Mouse (Mus musculus) CH12.LX (cell line): ENCODE measurements around the gene Uvrag.

ENCODE experiments used
- BHLHE40 ChIP-seq: IDR thresholded peaks from 2 replicates; pipeline ENCODE4 v1.6.1; 2011; ENCODE audit warnings: mild to moderate bottlenecking, low read depth, low read length, improper control_type of control experiment
- CTCF ChIP-seq, 2 experiments: IDR thresholded peaks in 1 of 2; conservative IDR thresholded peaks in 1 of 2; 2 replicates each; pipeline ENCODE4 v1.5.1; 2011 to 2012; ENCODE audit warnings: low read depth in 2 of 2, low read length in 2 of 2, improper control_type of control experiment in 1 of 2, inconsistent platforms in 1 of 2, mild to moderate bottlenecking in 1 of 2, moderate library complexity in 1 of 2
- E2F4 ChIP-seq: IDR thresholded peaks from 2 replicates; pipeline ENCODE4 v1.6.1; 2011; ENCODE audit warnings: low read depth, low read length, improper control_type of control experiment; ENCODE audit not compliant: insufficient replicate concordance
- EP300 ChIP-seq: IDR thresholded peaks from 2 replicates; pipeline ENCODE4 v1.6.1; 2011; ENCODE audit warnings: low read length, improper control_type of control experiment
- JUND ChIP-seq: conservative IDR thresholded peaks from 2 replicates; pipeline ENCODE4 v1.6.1; 2011; ENCODE audit warnings: low read depth, low read length, improper control_type of control experiment
- MAFK ChIP-seq: IDR thresholded peaks from 2 replicates; pipeline ENCODE4 v1.6.1; 2011; ENCODE audit warnings: low read length, improper control_type of control experiment; ENCODE audit not compliant: insufficient replicate concordance
- MAZ ChIP-seq: IDR thresholded peaks from 2 replicates; pipeline ENCODE4 v1.6.1; 2012; ENCODE audit warnings: low read depth, mild to moderate bottlenecking, inconsistent platforms, low read length, improper control_type of control experiment, moderate library complexity
- NELFE ChIP-seq: IDR thresholded peaks from 2 replicates; pipeline ENCODE4 v1.6.1; 2011; ENCODE audit warnings: low read depth, low read length, improper control_type of control experiment
- PAX5 ChIP-seq: IDR thresholded peaks from 2 replicates; pipeline ENCODE4 v1.6.1; 2012; ENCODE audit warnings: low read length, inconsistent platforms, mixed read lengths
- POLR2A ChIP-seq: IDR thresholded peaks from 2 replicates; pipeline ENCODE4 v1.6.1; 2011; ENCODE audit warnings: low read depth, mild to moderate bottlenecking, improper control_type of control experiment, low read length
- SMC3 ChIP-seq: IDR thresholded peaks from 2 replicates; pipeline ENCODE4 v1.6.1; 2011; ENCODE audit warnings: low read depth, low read length, improper control_type of control experiment
- TBP ChIP-seq: conservative IDR thresholded peaks from 2 replicates; pipeline ENCODE4 v1.6.1; 2011; ENCODE audit warnings: low read depth, low read length, improper control_type of control experiment
- USF1 ChIP-seq: IDR thresholded peaks from 2 replicates; pipeline ENCODE4 v1.6.1; 2014; ENCODE audit warnings: low read depth, mild to moderate bottlenecking, inconsistent platforms, low read length, improper control_type of control experiment
- USF2 ChIP-seq: conservative IDR thresholded peaks from 2 replicates; pipeline ENCODE4 v1.6.1; 2011; ENCODE audit warnings: low read depth, low read length, improper control_type of control experiment

- TF ChIP-seq POLR2A = no peak
- TF ChIP-seq SMC3 = no peak
- TF ChIP-seq BHLHE40 = no peak
- no peak for TF ChIP-seq CTCF (conservative IDR thresholded peaks at IDR 0.05 in 1 of 2, IDR thresholded peaks at IDR 0.05 in 1 of 2; ENCODE audit: low read depth in 2 of 2, low read length in 2 of 2)
- TF ChIP-seq USF1 = no peak
- no peak for TF ChIP-seq PAX5
- no peak for TF ChIP-seq JUND
- no peak for TF ChIP-seq NELFE
- TF ChIP-seq TBP = no peak
- TF ChIP-seq MAFK = no peak
- no peak for TF ChIP-seq MAZ
- TF ChIP-seq E2F4 = no peak
- TF ChIP-seq USF2 = no peak
- TF ChIP-seq EP300 = no peak
These were observed 51.2 kb downstream of the Uvrag start for GRCm38 (mm10) chr7:99089716-99090115.
